Mouse (Mus musculus) limb, embryonic 12.5 days (tissue): ENCODE data around the gene Pitpnc1. TPM values are rescaled to one million over a fixed set of nuclear protein-coding genes. Genes with fewer than 3 reads are reported as not detected.

ENCODE experiments used
- ATAC-seq: fragments of 200-750 bp; cut with Nextera tagmentation; 2 replicates; pipeline ENCODE4 v1.8.0; 2017; ENCODE audit warnings: low read depth, moderate TSS enrichment; ENCODE audit not compliant: insufficient number of reproducible peaks, insufficient read depth, low FRiP score, low TSS enrichment
- H3K27ac ChIP-seq: fragments of 300-500 bp; sonication (generic); 2 replicates; pipeline ENCODE4 v1.5.1; 2016; ENCODE audit warnings: mild to moderate bottlenecking, moderate library complexity
- H3K27me3 ChIP-seq: fragments of 300-500 bp; sonication (generic); 2 replicates; pipeline ENCODE4 v1.6.1; 2016; ENCODE audit warnings: mild to moderate bottlenecking, moderate library complexity
- H3K36me3 ChIP-seq: fragments of 300-500 bp; sonication (generic); 2 replicates; pipeline ENCODE4 v1.6.1; 2016; ENCODE audit warnings: mild to moderate bottlenecking, moderate library complexity
- H3K4me1 ChIP-seq: fragments of 300-500 bp; sonication (generic); replicated peaks from 2 replicates; pipeline ENCODE4 v1.6.1; 2016
- H3K4me2 ChIP-seq: fragments of 300-500 bp; sonication (generic); 2 replicates; pipeline ENCODE4 v1.6.1; 2016; ENCODE audit warnings: mild to moderate bottlenecking, moderate library complexity
- H3K4me3 ChIP-seq: fragments of 300-500 bp; sonication (generic); replicated peaks from 2 replicates; pipeline ENCODE4 v1.5.1; 2016; ENCODE audit warnings: mild to moderate bottlenecking
- H3K9ac ChIP-seq: fragments of 300-500 bp; sonication (generic); replicated peaks from 2 replicates; pipeline ENCODE4 v1.6.1; 2016; ENCODE audit warnings: mild to moderate bottlenecking, moderate library complexity
- H3K9me3 ChIP-seq: fragments of 300-500 bp; sonication (generic); 2 replicates; pipeline ENCODE4 v1.6.1; 2016; ENCODE audit warnings: mild to moderate bottlenecking, moderate library complexity
- WGBS: fragments of 180-500 bp; shearing (Covaris S2); methylation state at CpG from one replicate; pipeline ENCODE4 v1.1.7; 2016; 5-methylcytosine and 5-hydroxymethylcytosine counted together
- polyA plus RNA-seq: library from polyadenylated mRNA; unstranded; fragments of >200 nt; fragmentation: Nextera tagmentation; extraction: Ambion mirVana; gene quantifications from 2 replicates; pipeline ENCODE4 v1.2.1, GENCODE M21; 2016

The Pitpnc1 gene
- polyA plus RNA-seq, 1 experiment from 2014 or later: 31.9 TPM

DNA sequence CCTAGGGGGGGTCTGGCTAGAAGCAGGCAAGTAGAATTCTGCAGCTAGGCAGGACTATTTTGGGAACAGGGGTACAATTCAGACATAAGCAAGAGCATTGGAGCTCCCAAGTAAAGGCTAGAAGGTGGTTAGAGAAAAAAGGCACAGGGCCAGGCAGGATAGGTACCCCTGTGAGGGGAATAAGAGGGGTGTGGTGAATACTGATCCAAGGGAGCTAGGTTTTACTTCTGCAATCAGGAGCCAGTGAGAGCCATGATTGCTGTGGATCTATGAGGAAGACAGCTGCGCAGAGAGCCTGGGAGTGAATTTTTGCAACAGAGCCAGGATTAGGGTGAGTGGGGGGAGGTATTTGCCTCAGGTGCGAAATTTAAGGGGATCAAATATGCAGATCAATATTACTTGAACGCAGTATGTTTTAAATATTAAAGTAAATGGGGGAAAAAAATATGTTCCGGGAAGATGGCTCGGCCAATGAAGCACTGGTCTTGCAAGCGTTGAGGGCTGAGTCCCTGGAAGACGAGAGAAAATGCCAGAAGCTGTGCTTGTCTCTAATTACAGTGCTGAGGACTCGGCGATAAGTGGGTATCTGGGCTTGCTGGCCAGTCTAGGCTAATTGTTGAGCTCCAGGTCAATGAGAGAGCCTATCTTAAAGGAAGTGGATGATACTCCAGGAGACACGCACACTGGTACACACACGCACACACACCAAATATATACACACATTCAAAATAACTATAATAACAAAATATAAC, 55.3 kb downstream of the Pitpnc1 start:
- WGBS: 78% methylated on average over 11 of the region's 11 CpGs
- Histone ChIP-seq H3K4me1 (peaks cover 58% of the 10 kb centered on the region), H3K4me3 (no peak overlapping the region), H3K9me3 (no peaks in the 10 kb centered on the region), H3K9ac (no peak overlapping the region), H3K27me3 (no peaks in the 10 kb centered on the region), H3K4me2 (no peak overlapping the region), H3K27ac (peak overlapping the region; percentile 90), H3K36me3 (no peaks in the 10 kb centered on the region)
- ATAC-seq: no peak

DNA sequence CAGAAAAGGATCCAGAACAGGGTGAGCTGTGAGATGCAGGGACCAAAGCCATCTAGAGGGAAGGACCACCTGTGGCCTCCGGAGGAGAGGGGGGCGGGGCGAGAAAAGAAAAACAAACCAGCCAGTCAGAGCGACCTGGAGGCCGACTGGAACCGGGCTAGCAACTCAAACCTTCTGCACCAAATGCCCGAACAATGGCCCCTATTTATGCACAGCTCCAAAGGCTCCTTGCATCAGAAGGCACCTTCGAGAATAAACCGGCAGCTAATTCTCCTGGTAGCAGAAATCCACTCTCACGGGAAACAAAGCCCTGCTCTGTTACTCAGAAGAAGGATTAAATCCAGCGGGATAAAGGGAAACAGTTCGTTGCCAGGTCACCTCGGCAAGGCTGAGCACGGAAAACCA, 57.2 kb downstream of the Pitpnc1 start:
- H3K4me1 ChIP-seq: peaks cover 64% of the 10 kb centered on the region
- H3K4me3 ChIP-seq: 0 out of 2 replicates have a peak overlapping the region, but pooled peaks have one; percentile 9
- WGBS: 1% methylated on average over 14 of the region's 14 CpGs
- H3K36me3 ChIP-seq: no peaks in the 10 kb centered on the region
- no peaks in the 10 kb centered on the region for H3K27me3 ChIP-seq
- peak; percentile 81 for ATAC-seq
- H3K4me2 ChIP-seq: peak overlapping the region; percentile 47
- H3K9me3 ChIP-seq: no peaks in the 10 kb centered on the region
- peak overlapping the region; percentile 90 for H3K27ac ChIP-seq
- H3K9ac ChIP-seq: no peak overlapping the region

DNA sequence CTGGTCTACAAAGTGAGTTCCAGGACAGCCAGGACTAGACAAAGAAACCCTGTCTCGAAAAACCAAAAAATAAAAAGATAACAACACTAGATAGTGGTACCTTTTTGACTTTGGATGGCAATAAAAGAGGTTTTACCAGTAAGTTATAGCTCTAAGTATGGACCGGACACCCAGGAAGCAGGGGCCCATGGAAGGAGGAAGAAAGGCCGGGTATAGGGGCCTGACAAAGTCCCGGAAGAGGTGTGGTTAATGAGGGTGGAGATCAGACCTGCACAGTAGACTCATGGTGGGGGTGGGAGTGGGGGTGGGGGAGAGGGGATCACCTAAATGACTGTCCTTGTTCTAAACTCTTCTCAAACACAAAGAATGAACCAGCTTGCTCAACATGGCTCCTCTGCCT, 58.4 kb downstream of the Pitpnc1 start:
- no peak for ATAC-seq
- Histone ChIP-seq H3K9ac (no peak overlapping the region), H3K4me3 (no peak overlapping the region), H3K36me3 (no peaks in the 10 kb centered on the region), H3K27me3 (no peaks in the 10 kb centered on the region), H3K4me2 (no peak overlapping the region), H3K4me1 (peaks cover 69% of the 10 kb centered on the region), H3K27ac (peak overlapping the region; percentile 90; the same call in 1 of the 2 replicates), H3K9me3 (no peaks in the 10 kb centered on the region)
- WGBS: 85% methylated on average over 4 of the region's 4 CpGs

DNA sequence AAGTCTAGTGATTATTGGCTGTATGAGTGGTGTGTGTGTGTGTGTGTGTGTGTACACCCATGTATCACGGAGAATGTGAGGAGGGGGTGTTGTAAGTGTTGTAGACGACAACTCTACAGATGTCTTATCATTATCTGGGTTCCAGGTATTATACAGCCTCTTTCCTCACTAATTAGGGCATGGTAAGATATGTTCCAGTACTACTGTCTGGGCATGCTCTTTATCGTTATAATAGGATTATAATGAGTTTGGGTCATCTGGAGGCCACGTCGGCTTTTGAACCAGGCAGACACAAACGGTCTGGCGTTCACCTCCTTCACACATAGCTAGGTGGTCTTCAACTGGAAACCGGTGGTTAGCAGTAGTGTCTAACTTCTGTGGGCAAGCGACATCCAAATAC, 58.9 kb downstream of the Pitpnc1 start:
- Histone ChIP-seq H3K9me3 (no peaks in the 10 kb centered on the region), H3K27me3 (no peaks in the 10 kb centered on the region), H3K4me2 (no peak overlapping the region), H3K27ac (no peak overlapping the region), H3K9ac (no peak overlapping the region), H3K36me3 (no peaks in the 10 kb centered on the region), H3K4me3 (no peak overlapping the region), H3K4me1 (peaks cover 64% of the 10 kb centered on the region)
- 84% methylated on average over 9 of the region's 9 CpGs for WGBS
- ATAC-seq: no peak

DNA sequence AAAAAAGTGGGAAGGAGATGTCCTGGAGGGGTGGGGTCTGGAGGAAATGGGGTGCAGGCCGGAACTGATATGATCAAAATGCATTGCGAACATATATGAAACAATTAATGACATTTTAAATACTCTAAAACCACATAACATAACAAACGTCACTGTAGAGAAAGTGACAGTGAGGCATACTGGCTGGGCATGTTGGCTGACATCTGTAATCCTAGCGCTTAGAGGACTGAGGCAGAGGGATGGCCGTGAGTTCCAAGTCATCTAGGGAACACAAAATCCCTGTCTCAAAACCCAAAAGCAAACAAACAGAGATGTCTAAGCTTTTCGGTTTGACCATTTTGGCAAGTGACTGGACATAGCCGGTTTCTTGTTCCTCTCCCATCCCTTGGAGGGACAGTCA, 59.7 kb downstream of the Pitpnc1 start:
- no peaks in the 10 kb centered on the region for H3K36me3 ChIP-seq
- H3K4me3 ChIP-seq: no peak overlapping the region
- no peak for ATAC-seq
- H3K9ac ChIP-seq: no peak overlapping the region
- H3K4me1 ChIP-seq: peaks cover 56% of the 10 kb centered on the region
- no peaks in the 10 kb centered on the region for H3K9me3 ChIP-seq
- WGBS: 87% methylated on average over 7 of the region's 7 CpGs
- H3K27ac ChIP-seq: no peak overlapping the region
- no peaks in the 10 kb centered on the region for H3K27me3 ChIP-seq
- no peak overlapping the region for H3K4me2 ChIP-seq

DNA sequence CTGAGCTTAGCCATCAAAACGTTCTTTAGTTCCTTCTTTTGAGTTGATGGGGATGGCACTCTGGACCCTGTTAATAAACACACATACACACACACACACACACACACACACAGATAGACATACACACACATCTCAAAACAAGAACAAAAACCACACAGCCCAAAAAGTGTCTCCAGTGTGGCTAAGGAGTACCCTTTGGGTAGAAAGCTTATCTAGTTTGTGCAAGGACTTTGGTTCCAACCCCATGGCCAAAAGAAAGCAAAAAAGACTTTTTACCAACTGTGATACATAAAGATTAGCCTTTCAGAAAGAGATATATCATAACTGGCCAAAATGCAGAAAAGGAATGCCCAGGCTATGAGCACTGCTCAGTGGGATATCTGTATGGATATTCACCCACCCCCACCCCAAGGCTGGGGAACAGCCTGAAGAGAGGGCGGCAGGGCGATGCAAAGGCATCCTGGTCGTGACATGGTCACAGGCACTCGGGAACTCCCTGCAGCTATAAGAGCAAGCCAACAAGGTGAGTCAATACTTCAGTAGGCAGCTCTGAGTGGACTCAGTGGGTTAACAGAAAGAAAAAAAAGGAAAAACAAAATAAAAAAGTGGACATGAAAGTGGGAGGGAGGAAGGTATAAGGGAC, 60.3 kb downstream of the Pitpnc1 start:
- H3K27me3 ChIP-seq: no peaks in the 10 kb centered on the region
- 83% methylated on average over 5 of the region's 5 CpGs for WGBS
- no peak for ATAC-seq
- no peak overlapping the region for H3K27ac ChIP-seq
- H3K4me1 ChIP-seq: peaks cover 52% of the 10 kb centered on the region
- H3K4me3 ChIP-seq: no peak overlapping the region
- no peak overlapping the region for H3K9ac ChIP-seq
- no peaks in the 10 kb centered on the region for H3K9me3 ChIP-seq
- no peaks in the 10 kb centered on the region for H3K36me3 ChIP-seq
- H3K4me2 ChIP-seq: no peak overlapping the region

DNA sequence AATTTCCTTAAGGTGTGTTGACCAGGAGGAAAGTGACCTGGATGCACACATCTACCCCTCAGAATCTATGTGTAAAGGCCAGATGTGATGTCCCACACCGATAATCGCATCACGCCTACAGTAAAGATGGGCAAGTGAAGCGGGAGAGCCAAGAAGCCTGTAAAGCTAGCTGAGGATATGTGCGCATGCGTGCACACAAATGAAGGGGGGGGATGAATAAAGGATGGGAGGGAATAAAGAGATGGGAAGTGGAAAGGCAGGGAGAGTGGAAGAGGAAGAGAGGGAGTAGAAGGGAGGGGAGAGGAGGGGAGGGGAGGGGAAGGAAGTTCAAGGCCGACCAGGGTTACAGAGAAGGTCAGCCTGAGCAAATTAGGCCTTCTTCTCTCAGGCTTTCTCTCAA, 61.6 kb downstream of the Pitpnc1 start:
- Histone ChIP-seq H3K4me2 (no peak overlapping the region), H3K36me3 (no peaks in the 10 kb centered on the region), H3K9me3 (no peaks in the 10 kb centered on the region), H3K27ac (no peak overlapping the region), H3K4me3 (no peak overlapping the region), H3K9ac (no peak overlapping the region), H3K4me1 (peaks cover 39% of the 10 kb centered on the region), H3K27me3 (no peaks in the 10 kb centered on the region)
- no peak for ATAC-seq
- 87% methylated on average over 7 of the region's 7 CpGs for WGBS

DNA sequence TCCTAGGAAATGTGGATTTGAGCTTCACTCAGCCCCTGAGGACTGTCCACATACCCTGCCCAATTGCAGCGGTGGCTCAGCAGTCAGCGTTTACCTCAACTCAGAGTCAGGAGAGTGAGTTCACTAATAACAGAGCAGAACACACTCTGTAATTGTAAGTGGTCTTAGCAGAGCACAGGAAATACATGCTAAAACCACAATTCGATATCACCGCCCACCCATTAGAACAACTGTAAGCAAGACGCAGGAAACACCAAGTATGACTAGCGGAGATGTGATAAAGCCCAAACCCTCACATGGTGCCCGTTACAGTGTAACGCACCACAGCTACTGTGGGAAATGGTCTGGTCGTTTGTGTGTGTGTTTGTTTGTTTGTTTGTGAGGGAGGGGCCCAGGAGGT, 62.8 kb downstream of the Pitpnc1 start:
- Histone ChIP-seq H3K27me3 (no peaks in the 10 kb centered on the region), H3K4me1 (peaks cover 28% of the 10 kb centered on the region), H3K4me2 (no peak overlapping the region), H3K36me3 (no peaks in the 10 kb centered on the region), H3K27ac (no peak overlapping the region), H3K9me3 (no peaks in the 10 kb centered on the region), H3K9ac (no peak overlapping the region), H3K4me3 (no peak overlapping the region)
- no peak for ATAC-seq
- WGBS: 77% methylated on average over 9 of the region's 9 CpGs

DNA sequence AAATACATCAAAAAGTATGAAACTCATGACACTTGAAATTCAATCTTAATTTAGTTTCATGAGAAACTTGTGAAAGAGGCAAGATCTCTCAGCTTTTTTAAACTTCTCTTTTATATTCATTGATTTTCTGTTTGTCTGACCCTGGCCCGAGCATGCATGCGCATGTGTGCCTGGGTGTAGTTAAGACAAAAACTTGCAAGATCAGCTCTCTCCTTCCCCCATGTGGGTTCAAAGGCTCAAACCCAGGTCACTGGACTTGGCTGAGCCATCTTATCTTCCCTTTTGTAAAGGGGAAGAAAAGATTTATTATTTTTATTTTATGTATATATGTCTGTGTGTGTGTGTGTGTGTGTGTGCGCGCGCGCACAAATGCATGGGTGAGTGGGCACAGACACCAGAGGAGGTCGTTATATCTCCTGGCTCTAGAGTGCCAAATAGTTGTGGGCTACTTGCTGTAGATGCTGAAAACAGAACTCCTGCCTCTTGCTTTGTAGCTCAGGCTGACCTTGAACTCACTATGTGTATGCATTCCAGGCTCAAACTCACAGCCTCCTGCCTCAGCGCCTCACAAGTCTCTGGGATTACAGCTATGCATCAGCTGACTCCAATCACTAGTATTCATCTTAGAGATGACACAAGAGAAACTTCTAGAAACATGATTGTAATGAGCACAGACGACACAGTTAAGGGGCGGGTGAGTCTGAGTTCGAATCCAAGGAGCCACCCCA, 64.7 kb downstream of the Pitpnc1 start:
- WGBS: 96% methylated on average over 11 of the region's 11 CpGs
- Histone ChIP-seq H3K36me3 (no peaks in the 10 kb centered on the region), H3K4me1 (peaks cover 18% of the 10 kb centered on the region), H3K4me3 (no peak overlapping the region), H3K27me3 (no peaks in the 10 kb centered on the region), H3K4me2 (no peak overlapping the region), H3K27ac (no peak overlapping the region), H3K9me3 (no peaks in the 10 kb centered on the region), H3K9ac (no peak overlapping the region)
- ATAC-seq: no peak

DNA sequence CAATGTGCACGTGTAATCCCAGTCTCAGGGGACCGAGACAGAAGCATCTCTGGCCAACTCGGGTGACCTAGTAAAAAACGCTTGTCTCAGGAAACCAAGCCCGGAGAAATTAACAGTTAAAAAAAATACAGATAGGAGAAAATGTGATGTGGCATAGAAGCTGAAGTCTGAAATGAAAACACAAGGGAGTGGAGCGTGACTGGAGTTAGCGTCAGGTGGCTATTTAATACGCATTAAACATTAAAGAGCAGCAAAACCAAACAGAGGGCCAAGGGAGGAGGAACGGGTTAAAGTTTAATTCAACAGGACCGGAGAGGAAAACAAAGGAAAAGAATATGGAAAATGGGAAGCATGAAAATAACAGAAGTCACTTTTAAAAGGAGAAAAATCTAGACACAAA, 67.2 kb downstream of the Pitpnc1 start:
- WGBS: 86% methylated on average over 10 of the region's 10 CpGs
- Histone ChIP-seq H3K4me2 (no peak overlapping the region), H3K9me3 (no peaks in the 10 kb centered on the region), H3K4me3 (no peak overlapping the region), H3K27ac (no peak overlapping the region), H3K27me3 (no peaks in the 10 kb centered on the region), H3K4me1 (peaks cover 12% of the 10 kb centered on the region; the same call in 1 of the 2 replicates), H3K9ac (no peak overlapping the region), H3K36me3 (no peaks in the 10 kb centered on the region)
- ATAC-seq: no peak

DNA sequence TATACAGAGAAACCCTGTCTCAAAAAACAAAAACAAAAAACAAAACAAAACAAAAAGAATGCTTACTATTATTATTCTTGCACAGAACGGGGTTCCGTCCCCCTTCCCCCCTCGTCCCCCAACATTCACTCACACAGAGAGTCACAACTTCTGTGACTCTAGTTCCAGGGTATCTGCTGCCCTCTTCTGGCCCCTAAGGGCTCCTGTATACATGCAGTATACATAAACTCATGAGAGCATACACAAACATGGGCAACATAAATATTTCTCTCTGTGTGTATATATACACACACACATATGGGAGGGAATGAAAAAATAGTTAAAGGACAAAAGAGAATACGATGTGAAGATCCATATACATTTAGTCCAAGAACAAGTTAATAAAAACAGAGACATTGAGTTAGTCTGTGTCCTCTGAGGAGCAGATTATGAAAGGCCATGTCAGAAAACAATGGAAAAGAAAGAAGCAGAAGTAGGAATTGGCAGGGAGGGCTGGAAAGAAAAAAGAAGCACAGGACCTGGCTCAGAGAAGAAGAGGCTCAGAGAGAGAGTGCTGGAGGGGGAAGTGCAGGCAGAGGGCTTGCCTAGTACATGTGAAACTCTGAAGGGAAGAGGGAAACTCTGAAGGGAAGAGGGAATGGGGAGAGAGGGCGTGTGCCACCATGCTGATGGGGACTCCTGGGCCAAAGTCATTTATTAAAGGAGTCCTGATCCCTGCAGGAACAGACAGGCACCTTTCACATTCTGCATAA, 68.5 kb downstream of the Pitpnc1 start:
- no peaks in the 10 kb centered on the region for H3K36me3 ChIP-seq
- H3K4me1 ChIP-seq: peaks cover 3% of the 10 kb centered on the region; the same call in 1 of the 2 replicates
- H3K9me3 ChIP-seq: no peaks in the 10 kb centered on the region
- 98% methylated on average over 5 of the region's 5 CpGs for WGBS
- H3K4me2 ChIP-seq: no peak overlapping the region
- H3K27me3 ChIP-seq: no peaks in the 10 kb centered on the region
- H3K27ac ChIP-seq: no peak overlapping the region
- H3K4me3 ChIP-seq: no peak overlapping the region
- H3K9ac ChIP-seq: no peak overlapping the region
- ATAC-seq: no peak
